Mouse (Mus musculus) fibroblast of lung, adult 2 months (primary cell): Measurements from ENCODE around the gene Syt7.
A peak's percentile ranks its signal among the peaks of the same experiment; 100 is the strongest.

ENCODE experiments used
- DNase-seq: peaks from one replicate; pipeline ENCODE4 v3.0.0-alpha.2; 2011; ENCODE audit warnings: low read depth

Gene Syt7

DNA sequence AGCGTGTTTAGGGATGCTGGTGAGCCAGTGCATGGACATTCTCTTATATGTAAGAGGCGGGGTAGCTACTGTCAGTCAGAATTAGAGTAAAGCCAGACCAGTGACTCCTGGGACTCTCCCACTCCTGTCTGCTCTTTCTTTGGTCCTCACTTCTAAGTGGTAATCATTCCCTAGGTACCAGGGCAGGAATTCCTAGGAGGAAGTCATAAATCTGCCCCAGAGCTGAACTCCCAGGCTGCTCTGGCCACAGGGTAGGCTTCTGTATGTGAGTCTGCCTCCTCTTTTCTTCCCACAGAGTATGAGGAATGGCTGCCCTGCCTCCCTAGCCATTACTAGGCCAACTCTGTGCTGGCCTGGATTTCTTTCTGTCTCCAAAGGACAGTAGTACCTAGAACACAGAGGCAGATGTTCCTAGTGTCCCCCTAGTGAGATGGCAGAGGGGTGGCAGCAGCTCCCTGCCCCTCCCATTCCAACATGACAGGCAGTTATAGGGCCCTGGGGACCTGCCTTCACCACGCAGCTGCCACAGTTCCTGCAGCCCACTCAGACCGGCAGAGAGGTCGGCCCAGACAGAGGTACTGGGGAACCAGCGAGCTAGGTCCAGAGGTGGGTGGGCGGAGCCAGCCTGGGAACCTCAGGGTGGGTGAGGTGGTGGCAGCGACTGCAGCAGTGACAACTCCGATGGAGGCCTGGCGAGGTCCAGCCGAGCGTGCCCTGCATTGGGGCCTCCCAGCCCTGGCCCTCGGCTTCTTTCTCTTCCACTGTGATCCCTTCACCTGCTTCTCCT lies 36.8 kb downstream of the Syt7 start:
- DNase-seq: no peak

GRCm38 (mm10) chr19:10426312-10426711 lies 37.4 kb downstream of the Syt7 start:
- DNase-seq: no peak

- DNase-seq: no peak
Measured at GRCm38 (mm10) chr19:10426793-10427192, 37.9 kb downstream of the Syt7 start.

GRCm38 (mm10) chr19:10427431-10427830 lies 38.5 kb downstream of the Syt7 start:
- no peak for DNase-seq

- DNase-seq: no peak
Measured at GRCm38 (mm10) chr19:10429371-10429770, 40.5 kb downstream of the Syt7 start.

GRCm38 (mm10) chr19:10431410-10431809 lies 42.5 kb downstream of the Syt7 start:
- DNase-seq: no peak

DNA sequence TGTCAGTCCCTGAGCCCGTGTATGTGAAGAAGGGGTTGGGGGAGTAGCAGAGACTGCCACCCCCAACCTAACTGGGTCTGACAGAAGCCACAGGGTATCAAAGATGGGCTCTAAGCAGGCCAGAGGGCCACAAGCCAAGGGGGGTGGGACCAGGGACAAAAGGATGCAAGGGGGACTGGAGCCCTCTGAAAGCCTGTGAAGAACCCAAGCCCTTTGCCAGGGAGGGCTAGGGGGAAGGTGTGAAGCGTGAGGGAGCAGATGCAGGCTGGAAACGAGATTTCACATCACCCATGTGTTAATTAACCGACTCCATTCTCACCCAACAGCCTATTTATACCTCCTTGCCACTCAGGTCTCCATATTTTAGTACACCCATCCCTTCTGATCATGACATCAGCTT lies 43.0 kb downstream of the Syt7 start:
- no peak for DNase-seq

DNA sequence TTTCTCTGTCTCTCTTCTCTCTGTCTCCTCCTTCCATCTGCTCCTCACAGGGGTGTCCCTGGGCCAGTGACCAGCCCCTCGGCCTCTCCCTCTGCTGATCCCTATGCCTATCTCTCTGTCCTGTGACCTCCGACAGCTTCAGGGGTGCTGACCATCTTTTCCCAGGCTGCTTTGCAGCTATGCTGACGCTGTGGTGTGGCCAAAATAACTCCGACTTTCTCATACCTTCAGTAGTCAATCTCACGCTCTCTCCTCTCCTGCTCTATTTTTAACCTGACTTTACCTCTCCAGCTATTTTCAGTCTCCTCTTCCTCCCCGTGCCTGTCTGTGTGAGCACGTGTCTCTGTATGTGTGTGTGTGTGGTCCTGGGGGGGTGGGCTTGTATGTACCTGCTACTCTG lies 44.3 kb downstream of the Syt7 start:
- no peak for DNase-seq

- DNase-seq: no peak
Measured at GRCm38 (mm10) chr19:10433879-10434540, 45.1 kb downstream of the Syt7 start.

DNA sequence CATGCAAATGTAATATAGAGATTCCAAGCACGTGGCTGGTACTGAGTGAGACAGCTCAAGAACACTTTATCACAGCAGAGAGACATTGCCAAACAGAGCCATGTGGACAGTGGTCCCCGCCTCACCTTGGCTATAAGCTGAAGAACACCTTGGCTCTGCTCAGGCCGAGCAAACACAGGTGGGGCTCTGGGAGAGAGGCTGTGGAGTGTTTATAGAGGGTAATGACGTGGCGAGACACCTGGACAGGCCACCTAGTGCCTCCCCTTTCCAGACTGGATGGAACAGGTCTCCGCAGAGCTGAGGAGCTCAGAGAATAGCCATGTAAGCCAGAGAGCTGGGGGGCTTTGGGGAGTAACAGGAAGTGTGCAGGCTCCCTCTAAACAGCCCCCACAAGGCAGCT lies 46.0 kb downstream of the Syt7 start:
- DNase-seq: no peak

DNA sequence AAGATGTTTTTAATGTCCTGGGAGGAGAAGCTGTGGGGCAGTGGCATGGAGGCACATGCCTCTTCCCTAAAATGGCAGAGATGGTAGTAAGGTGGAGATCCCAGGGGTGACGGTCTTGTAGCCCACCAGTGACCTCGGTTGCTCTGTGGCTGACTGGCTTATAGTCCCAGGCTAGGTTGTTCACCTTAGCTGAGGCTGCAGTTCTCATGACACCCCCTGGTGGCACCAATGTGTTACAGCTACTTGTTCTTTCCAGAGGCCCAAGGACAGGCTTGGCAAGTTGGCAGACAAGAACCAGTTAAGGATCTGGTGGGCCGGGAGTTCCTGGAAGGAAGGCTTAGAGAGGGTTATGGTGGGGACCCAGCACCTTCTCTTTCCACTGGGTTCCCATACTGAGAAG lies 47.0 kb downstream of the Syt7 start:
- DNase-seq: no peak

GRCm38 (mm10) chr19:10436726-10437125 lies 47.8 kb downstream of the Syt7 start:
- DNase-seq: no peak

DNA sequence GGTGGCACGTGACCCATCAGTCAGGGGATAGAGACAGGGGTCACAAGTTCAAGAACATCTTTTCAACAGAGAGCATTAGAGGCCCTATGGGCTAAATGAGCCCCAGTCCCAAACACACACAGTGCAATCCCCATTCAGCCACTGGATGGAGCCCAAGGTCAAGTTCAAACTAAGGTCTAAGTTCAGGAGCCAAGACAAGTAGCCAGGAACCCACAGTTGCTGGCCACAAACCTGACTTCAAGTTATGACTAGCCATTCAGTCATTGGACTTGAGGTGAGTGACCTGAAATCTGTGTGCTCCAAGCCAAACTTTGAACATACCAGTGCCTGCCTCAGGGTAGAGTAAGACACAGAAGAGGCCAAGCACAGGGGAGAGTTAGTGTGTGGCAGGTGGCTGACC lies 48.6 kb downstream of the Syt7 start:
- no peak for DNase-seq

- no peak for DNase-seq
Measured at GRCm38 (mm10) chr19:10444685-10445369, 55.9 kb downstream of the Syt7 start.

DNA sequence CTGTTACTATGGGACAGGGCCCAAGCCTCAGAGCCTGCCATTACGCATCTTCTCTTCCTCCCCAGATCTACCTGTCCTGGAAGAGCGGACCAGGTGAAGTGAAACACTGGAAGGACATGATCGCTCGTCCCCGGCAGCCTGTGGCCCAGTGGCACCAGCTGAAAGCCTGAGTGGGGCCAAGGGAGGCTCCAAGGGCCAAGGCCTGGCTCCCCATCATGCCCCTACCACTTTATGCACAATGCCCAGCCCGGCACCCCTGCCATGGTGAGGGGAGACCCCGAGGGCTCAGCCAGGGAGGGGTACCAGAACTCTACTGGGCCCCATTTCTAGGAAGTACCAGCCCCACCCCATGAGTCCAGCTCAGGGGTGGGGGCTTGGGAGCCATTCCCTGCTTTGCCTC lies 59.4 kb downstream of the Syt7 start:
- DNase-seq: no peak

DNA sequence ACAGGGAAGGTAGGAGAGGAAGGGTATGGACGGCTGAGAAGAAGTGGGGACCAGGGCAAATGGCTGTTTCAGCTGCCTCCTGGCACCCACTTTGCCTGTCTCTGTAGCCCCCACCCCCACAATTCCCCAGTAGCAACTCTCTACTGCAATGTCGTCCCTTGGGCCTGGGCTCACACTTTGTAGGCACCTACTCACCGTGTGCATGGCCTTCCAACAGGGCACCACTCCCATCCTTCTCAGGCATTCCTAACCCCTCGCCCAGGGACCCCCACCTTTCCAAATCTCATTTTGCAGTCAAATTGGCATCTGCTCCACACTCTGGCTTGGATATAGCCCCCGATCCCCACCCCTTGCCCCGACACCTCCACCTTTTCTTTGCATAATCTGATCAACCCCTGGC lies 60.3 kb downstream of the Syt7 start:
- no peak for DNase-seq

GRCm38 (mm10) chr19:10449708-10450107 lies 60.8 kb downstream of the Syt7 start:
- DNase-seq: peak; percentile 32

DNA sequence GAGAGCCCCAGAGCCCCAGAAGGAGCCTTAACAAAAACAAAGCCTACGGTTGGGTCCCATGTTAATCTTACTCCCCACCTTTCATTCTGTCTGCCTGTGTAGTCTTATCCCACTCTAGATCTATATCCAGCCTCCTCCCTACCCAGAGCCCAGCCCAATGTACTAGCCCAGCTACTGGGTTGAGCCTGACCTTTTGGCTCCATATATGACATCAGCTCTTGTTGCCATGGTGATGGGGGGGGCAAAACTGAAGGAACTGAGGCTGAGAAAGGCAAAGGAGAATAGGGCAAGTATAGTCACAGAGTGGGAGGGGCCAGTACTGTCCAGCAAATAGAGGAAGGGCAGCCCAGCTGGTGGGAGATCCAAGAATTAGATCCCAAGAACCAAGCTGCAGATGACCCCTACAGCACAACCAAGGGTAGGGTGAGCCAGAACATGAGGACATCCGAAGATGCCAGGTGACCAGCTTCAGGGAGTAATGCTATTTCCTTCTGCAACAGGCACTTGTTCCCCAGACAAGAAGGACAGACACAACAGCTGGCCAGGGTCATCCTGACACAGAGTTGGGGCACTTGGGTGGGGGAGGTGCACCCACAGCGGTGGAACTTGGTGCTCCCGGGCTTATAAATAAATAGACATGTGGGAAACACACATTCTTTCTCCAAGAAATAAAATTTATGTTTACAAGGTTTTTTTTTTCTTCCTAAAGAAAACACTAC lies 66.0 kb downstream of the Syt7 start:
- no peak for DNase-seq

DNA sequence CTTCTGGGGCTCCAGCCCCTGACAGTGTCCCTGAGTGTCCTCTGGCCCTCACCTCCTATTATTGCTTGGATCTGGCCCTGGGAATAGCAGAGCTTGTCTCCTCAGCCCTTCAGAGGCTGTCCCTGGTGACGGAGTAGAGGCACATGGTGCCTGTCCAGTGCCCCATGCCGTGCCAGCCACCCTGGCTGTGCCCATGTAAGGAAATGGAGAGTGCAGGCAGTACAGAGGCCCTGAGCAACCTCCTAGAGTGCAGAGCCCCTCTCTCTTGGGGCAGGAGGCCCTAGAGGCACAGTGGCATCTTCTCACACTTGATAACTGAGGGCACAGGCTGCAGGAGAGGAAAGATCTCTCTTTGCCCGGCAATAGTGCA lies 66.5 kb downstream of the Syt7 start:
- DNase-seq: no peak

DNA sequence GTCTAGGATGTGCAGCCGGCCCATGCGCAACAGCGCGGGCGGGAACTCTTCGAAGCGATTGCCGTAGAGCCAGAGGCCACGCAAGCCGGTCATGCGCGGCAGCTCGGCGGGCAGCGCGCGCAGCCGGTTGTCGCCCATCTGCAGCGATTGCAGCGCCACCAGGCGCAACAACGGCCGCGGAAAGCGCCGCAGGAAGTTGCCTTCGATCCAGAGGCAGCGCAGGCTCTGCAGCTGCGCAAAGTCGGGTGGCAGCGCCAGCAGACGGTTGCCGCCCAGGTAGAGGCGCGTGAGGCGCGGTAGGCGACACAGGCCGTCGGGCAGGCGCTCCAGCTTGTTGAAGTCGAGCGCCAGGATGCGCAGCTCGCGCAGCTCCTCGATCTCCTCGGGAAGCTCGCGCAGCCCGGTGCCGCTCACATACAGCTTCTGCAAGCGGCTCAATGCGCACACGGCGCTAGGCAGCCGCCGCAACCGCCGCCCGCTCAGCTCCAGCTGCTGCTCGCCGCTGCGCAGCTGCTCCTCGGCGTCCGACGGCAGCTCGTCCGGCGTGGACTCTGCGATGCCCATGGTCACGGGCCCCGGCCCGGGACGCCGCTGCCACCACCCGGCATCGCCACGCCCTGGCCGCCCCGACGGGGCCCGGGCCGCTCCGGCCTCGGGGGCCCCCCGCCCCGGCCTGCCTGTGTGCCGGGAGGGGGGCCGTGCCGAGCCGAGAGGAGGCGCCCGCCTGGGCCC lies 68.0 kb downstream of the Syt7 start, which contains the start of gene Lrrc10b:
TSS of gene Lrrc10b (minus strand) at position 722 of the 732 bp plus-strand sequence.
- no peak for DNase-seq

DNA sequence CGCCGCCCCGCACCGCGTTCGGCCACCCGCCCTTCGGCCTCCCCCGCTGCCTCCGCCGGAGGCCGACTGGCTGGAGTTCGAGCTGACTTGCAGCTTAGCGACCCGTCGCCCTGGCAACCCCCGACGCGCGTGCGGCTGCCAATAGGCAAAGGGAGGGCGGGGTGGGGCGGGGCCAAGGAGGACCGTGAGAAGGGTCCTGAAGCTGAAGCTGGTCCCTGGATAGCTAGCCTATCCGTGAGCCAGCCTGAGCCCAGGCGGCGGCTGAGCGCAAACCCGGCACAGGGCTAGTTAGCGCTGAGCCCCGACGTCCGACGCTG lies 68.6 kb downstream of the Syt7 start:
- no peak for DNase-seq

- DNase-seq: peak; percentile 81
Measured at GRCm38 (mm10) chr19:10458096-10458495, 69.2 kb downstream of the Syt7 start.
